Mouse (Mus musculus) bone marrow macrophage, adult 2 months (primary cell): ENCODE data around the gene Wdr86.

Experiments used
- CTCF ChIP-seq: IDR thresholded peaks from 2 replicates; pipeline ENCODE4 v1.5.1; 2012; ENCODE audit warnings: low read depth, mild to moderate bottlenecking, low read length, moderate library complexity
- POLR2A ChIP-seq: IDR thresholded peaks from 2 replicates; pipeline ENCODE4 v1.6.1; 2012; ENCODE audit warnings: mild to moderate bottlenecking, low read depth, low read length, borderline replicate concordance

GRCm38 (mm10) chr5:24743956-24744355 lies 13.4 kb upstream of the Wdr86 start:
- no peak for TF ChIP-seq CTCF
- no peak for TF ChIP-seq POLR2A
